Mouse (Mus musculus) liver, postnatal 0 days (tissue): ENCODE results near the gene Nupr1l.

Experiments used
- CTCF ChIP-seq: sonication (generic); IDR thresholded peaks from 2 replicates; pipeline ENCODE4 v1.5.1; 2016; ENCODE audit warnings: antibody characterized with exemption, low read depth
- EP300 ChIP-seq: IDR thresholded peaks from 2 replicates; pipeline ENCODE4 v1.6.1; 2016; ENCODE audit warnings: antibody characterized with exemption, low read depth, mild to moderate bottlenecking

GRCm38 (mm10) chr5:129909591-129909990 lies 1.3 kb downstream of the Nupr1l start:
- TF ChIP-seq CTCF: no peak
- no peak for TF ChIP-seq EP300
